Mouse (Mus musculus) olfactory bulb, adult 2 months (tissue): ENCODE measurements around the gene Eml2.

Source experiments
- CTCF ChIP-seq: fragments of 200-500 bp; IDR thresholded peaks from 2 replicates; pipeline ENCODE4 v1.5.1; 2012; ENCODE audit warnings: low read depth, mild to moderate bottlenecking, low read length, moderate library complexity; ENCODE audit not compliant: insufficient read depth
- POLR2A ChIP-seq: fragments of 200-500 bp; IDR thresholded peaks from 2 replicates; pipeline ENCODE4 v1.6.1; 2012; ENCODE audit warnings: mild to moderate bottlenecking, low read depth, low read length, moderate library complexity; ENCODE audit not compliant: insufficient read depth

- no peak for TF ChIP-seq POLR2A
- no peak for TF ChIP-seq CTCF
Observed at GRCm38 (mm10) chr7:19136168-19136567, 40.1 kb upstream of the Eml2 start.
